Mouse (Mus musculus) forebrain, embryonic 13.5 days (tissue): ENCODE data around the gene Dek. TPM values are rescaled to one million over a fixed set of nuclear protein-coding genes. Genes with fewer than 3 reads are reported as not detected.

Source experiments
- ATAC-seq: fragments of 200-750 bp; cut with Nextera tagmentation; 2 replicates; pipeline ENCODE4 v1.8.0; 2017
- H3K27ac ChIP-seq: fragments of 300-500 bp; sonication (generic); 2 replicates; pipeline ENCODE4 v1.5.1; 2015; ENCODE audit warnings: inconsistent platforms, mild to moderate bottlenecking, moderate library complexity
- H3K27me3 ChIP-seq: fragments of 300-500 bp; sonication (generic); 2 replicates; pipeline ENCODE4 v1.6.1; 2015; ENCODE audit warnings: mild to moderate bottlenecking, inconsistent platforms
- H3K36me3 ChIP-seq: fragments of 300-500 bp; sonication (generic); 2 replicates; pipeline ENCODE4 v1.6.1; 2015; ENCODE audit warnings: mild to moderate bottlenecking, inconsistent platforms; ENCODE audit not compliant: poor library complexity, severe bottlenecking
- H3K4me1 ChIP-seq: fragments of 300-500 bp; sonication (generic); 2 replicates; pipeline ENCODE4 v1.6.1; 2015; ENCODE audit warnings: inconsistent platforms
- H3K4me2 ChIP-seq: fragments of 300-500 bp; sonication (generic); 2 replicates; pipeline ENCODE4 v1.6.1; 2015; ENCODE audit warnings: inconsistent platforms, mild to moderate bottlenecking, moderate library complexity
- H3K4me3 ChIP-seq: fragments of 300-500 bp; sonication (generic); 2 replicates; pipeline ENCODE4 v1.5.1; 2015; ENCODE audit warnings: mild to moderate bottlenecking, inconsistent platforms
- H3K9ac ChIP-seq: fragments of 300-500 bp; sonication (generic); 2 replicates; pipeline ENCODE4 v1.6.1; 2015; ENCODE audit warnings: mild to moderate bottlenecking, inconsistent platforms
- H3K9me3 ChIP-seq: fragments of 300-500 bp; sonication (generic); replicated peaks from 2 replicates; pipeline ENCODE4 v1.6.1; 2016; ENCODE audit warnings: inconsistent platforms
- WGBS: fragments of 180-500 bp; shearing (Covaris S2); methylation state at CpG from one replicate; pipeline ENCODE4 v1.1.7; 2015; 5-methylcytosine and 5-hydroxymethylcytosine counted together
- polyA plus RNA-seq: library from polyadenylated mRNA; unstranded; fragments of >200 nt; fragmentation: Nextera tagmentation; extraction: Ambion mirVana; gene quantifications from 2 replicates; pipeline ENCODE4 v1.2.1, GENCODE M21; 2015

Dek gene
- polyA plus RNA-seq, 1 experiment from 2014 or later = 341 TPM

- Histone ChIP-seq H3K9ac (peak within 1 kb of the TSS; percentile 87), H3K27me3 (no peaks in the 10 kb centered on the region), H3K4me1 (peaks cover 13% of the 10 kb centered on the region), H3K4me2 (peak within 1 kb of the TSS; percentile 99), H3K9me3 (no peaks in the 10 kb centered on the region), H3K36me3 (peaks cover 13% of the 10 kb centered on the region), H3K4me3 (peak within 1 kb of the TSS; percentile 87), H3K27ac (peak within 1 kb of the TSS; percentile 68)
- 10% methylated on average over 10 of the region's 10 CpGs for WGBS
- no peak for ATAC-seq
Observed at GRCm38 (mm10) chr13:47044617-47044947, 61.4 kb downstream of the Dek start, which contains the start of gene Tpmt. Gene Tpmt, minus strand, starts transcription at chr13:47044737.

GRCm38 (mm10) chr13:47043833-47044616, 62.0 kb downstream of the Dek start:
- Histone ChIP-seq H3K9ac (peak overlapping the region; percentile 87), H3K4me3 (peak overlapping the region; percentile 87), H3K36me3 (peaks cover 8% of the 10 kb centered on the region), H3K27me3 (no peaks in the 10 kb centered on the region), H3K27ac (peak overlapping the region; percentile 68), H3K4me1 (peaks cover 13% of the 10 kb centered on the region), H3K9me3 (no peaks in the 10 kb centered on the region), H3K4me2 (peak overlapping the region; percentile 99)
- ATAC-seq = peak; percentile 39; the same call in 1 of the 2 replicates
- WGBS = under 1% methylated on average over 44 of the region's 45 CpGs

GRCm38 (mm10) chr13:47043030-47043680, 62.8 kb downstream of the Dek start, which contains the start of gene Kdm1b:
Gene Kdm1b, plus strand, starts transcription at chr13:47043499.
- peak within 1 kb of the TSS; percentile 68 for H3K27ac ChIP-seq
- peak within 1 kb of the TSS; percentile 87 for H3K9ac ChIP-seq
- H3K4me2 ChIP-seq = peak within 1 kb of the TSS; percentile 99
- peak; percentile 96 for ATAC-seq
- H3K4me3 ChIP-seq = peak within 1 kb of the TSS; percentile 87
- H3K9me3 ChIP-seq = no peaks in the 10 kb centered on the region
- no peaks in the 10 kb centered on the region for H3K27me3 ChIP-seq
- H3K4me1 ChIP-seq = peaks cover 13% of the 10 kb centered on the region
- under 1% methylated on average over 48 of the region's 48 CpGs for WGBS
- H3K36me3 ChIP-seq = peaks cover 2% of the 10 kb centered on the region; the same call in 1 of the 2 replicates

- Histone ChIP-seq H3K36me3 (0 out of 2 replicates have a peak, but pooled peaks cover 4% of the 10 kb centered on the region), H3K4me2 (peak overlapping the region; percentile 99), H3K4me3 (peak overlapping the region; percentile 87), H3K9ac (no peak overlapping the region), H3K9me3 (no peaks in the 10 kb centered on the region), H3K4me1 (peaks cover 13% of the 10 kb centered on the region), H3K27ac (no peak overlapping the region), H3K27me3 (no peaks in the 10 kb centered on the region)
- 37% methylated on average over 8 of the region's 8 CpGs for WGBS
- no peak for ATAC-seq
Observed at GRCm38 (mm10) chr13:47042024-47042633, 63.9 kb downstream of the Dek start.

GRCm38 (mm10) chr13:47040061-47040460, 65.9 kb downstream of the Dek start:
- Histone ChIP-seq H3K27me3 (no peaks in the 10 kb centered on the region), H3K4me1 (peaks cover 13% of the 10 kb centered on the region), H3K9me3 (no peaks in the 10 kb centered on the region), H3K9ac (no peak overlapping the region), H3K4me3 (no peak overlapping the region), H3K4me2 (no peak overlapping the region), H3K27ac (no peak overlapping the region), H3K36me3 (0 out of 2 replicates have a peak, but pooled peaks cover 4% of the 10 kb centered on the region)
- WGBS = 90% methylated on average over 5 of the region's 5 CpGs
- ATAC-seq = no peak

- Histone ChIP-seq H3K9me3 (no peaks in the 10 kb centered on the region), H3K4me2 (no peak overlapping the region), H3K27me3 (no peaks in the 10 kb centered on the region), H3K27ac (no peak overlapping the region), H3K4me1 (0 out of 2 replicates have a peak, but pooled peaks cover 3% of the 10 kb centered on the region), H3K4me3 (no peak overlapping the region), H3K36me3 (0 out of 2 replicates have a peak, but pooled peaks cover 4% of the 10 kb centered on the region), H3K9ac (no peak overlapping the region)
- ATAC-seq = no peak
- 82% methylated on average over 6 of the region's 6 CpGs for WGBS
Observed at GRCm38 (mm10) chr13:47037946-47038345, 68.1 kb downstream of the Dek start.

Other genes with a start within 250 kb of the Dek start
- gene Kif13a, start 176.3 kb downstream of the Dek start, polyA plus RNA-seq = 7.0 and 8.1 TPM in 2 replicates
- gene Nhlrc1, start 91.4 kb downstream of the Dek start, polyA plus RNA-seq = 7.0 and 7.2 TPM in 2 replicates
- gene Kdm1b, start 62.7 kb downstream of the Dek start, polyA plus RNA-seq = 17.7 and 19.2 TPM in 2 replicates
- 29.5 and 30.6 TPM in 2 replicates for gene Tpmt, start 61.5 kb downstream of the Dek start, polyA plus RNA-seq
- gene Rnf144b, start 16.5 kb upstream of the Dek start, polyA plus RNA-seq = 0.19 and 0.33 TPM in 2 replicates